Mouse (Mus musculus) G1E-ER4 (cell line): ENCODE results near the gene Dnajc28. TPM values are rescaled to one million over a fixed set of nuclear protein-coding genes. Genes with fewer than 3 reads are reported as not detected.

Experiments
- GATA1 ChIP-seq: IDR thresholded peaks from one replicate; pipeline ENCODE4 v1.8.0; 2012; ENCODE audit warnings: low read length, inconsistent platforms
- polyA plus RNA-seq: library from polyadenylated mRNA; stranded (reverse); fragments of >175 nt; gene quantifications from 2 replicates; pipeline ENCODE4 v1.2.3, GENCODE M21; 2012

Gene Dnajc28
- polyA plus RNA-seq, result 0.26 and 0.69 TPM in 2 replicates

- TF ChIP-seq GATA1, result no peak
Measured at GRCm38 (mm10) chr16:91618511-91619501, at the start of gene Dnajc28. Gene Dnajc28, minus strand, starts transcription at chr16:91619026.

- TF ChIP-seq GATA1, result no peak
Measured at GRCm38 (mm10) chr16:91663795-91664194, 45.0 kb upstream of the Dnajc28 start.

- no peak for TF ChIP-seq GATA1
Measured at GRCm38 (mm10) chr16:91662336-91662735, 43.5 kb upstream of the Dnajc28 start.

GRCm38 (mm10) chr16:91661397-91661796, 42.6 kb upstream of the Dnajc28 start:
- TF ChIP-seq GATA1, result no peak

- TF ChIP-seq GATA1, result no peak
Measured at GRCm38 (mm10) chr16:91659798-91660197, 41.0 kb upstream of the Dnajc28 start.

- TF ChIP-seq GATA1, result no peak
Measured at GRCm38 (mm10) chr16:91658471-91658870, 39.6 kb upstream of the Dnajc28 start.

- no peak for TF ChIP-seq GATA1
Measured at GRCm38 (mm10) chr16:91657285-91657684, 38.5 kb upstream of the Dnajc28 start.

- TF ChIP-seq GATA1, result no peak
Measured at GRCm38 (mm10) chr16:91655285-91655684, 36.5 kb upstream of the Dnajc28 start.

GRCm38 (mm10) chr16:91652191-91652590, 33.4 kb upstream of the Dnajc28 start:
- no peak for TF ChIP-seq GATA1

- TF ChIP-seq GATA1, result no peak
Measured at GRCm38 (mm10) chr16:91649781-91650180, 31.0 kb upstream of the Dnajc28 start.

- no peak for TF ChIP-seq GATA1
Measured at GRCm38 (mm10) chr16:91649246-91649645, 30.4 kb upstream of the Dnajc28 start.

- TF ChIP-seq GATA1, result no peak
Measured at GRCm38 (mm10) chr16:91648220-91648550, 29.4 kb upstream of the Dnajc28 start.

GRCm38 (mm10) chr16:91647461-91648219, 28.8 kb upstream of the Dnajc28 start, which contains the start of gene Son:
Gene Son, plus strand, starts transcription at chr16:91647506.
- no peak for TF ChIP-seq GATA1

- no peak for TF ChIP-seq GATA1
Measured at GRCm38 (mm10) chr16:91646681-91647419, 28.0 kb upstream of the Dnajc28 start, which contains the start of gene Gart. Gene Gart, minus strand, starts transcription at chr16:91646952.

GRCm38 (mm10) chr16:91645995-91646602, 27.3 kb upstream of the Dnajc28 start:
- no peak for TF ChIP-seq GATA1
